Mouse (Mus musculus) heart, adult 8-10 months (tissue): ENCODE results near the gene Pla2g4f. TPM values are rescaled to one million over a fixed set of nuclear protein-coding genes. Genes with fewer than 3 reads are reported as not detected.

Experiments
- DNase-seq: peaks from one replicate; pipeline ENCODE4 v3.0.0; 2022; ENCODE audit warnings: low spot score
- total RNA-seq, 4 experiments: library from RNA; stranded (reverse); gene quantifications; 2 replicates each; pipeline ENCODE4 v1.2.4; 2022

The Pla2g4f gene
- under 1 TPM in 1 of 4 experiments, not detected in 3; 0.14 TPM for total RNA-seq

GRCm38 (mm10) chr2:120313976-120314375, at the start of gene Pla2g4f:
TSS of gene Pla2g4f (minus strand) at chr2:120314165.
- DNase-seq: no peak

DNA sequence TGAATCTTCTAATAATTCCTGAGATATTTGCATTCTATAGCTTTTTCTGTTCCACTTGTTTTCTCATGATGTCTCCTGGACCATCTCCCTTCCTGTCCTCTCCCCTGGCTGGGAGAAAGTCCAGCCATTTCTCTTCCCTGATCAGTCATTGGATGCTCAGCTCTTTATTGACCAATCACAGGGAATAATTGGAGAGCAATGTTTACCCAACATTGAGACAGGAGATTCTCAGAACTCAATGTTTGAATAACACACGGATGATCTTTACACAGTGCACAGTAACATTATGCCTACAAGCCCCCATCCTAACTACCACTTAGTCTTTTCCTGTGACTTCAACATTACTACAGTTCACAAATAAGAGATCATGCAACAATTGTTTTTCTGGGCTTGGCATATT, 46.5 kb upstream of the Pla2g4f start:
- no peak for DNase-seq

DNA sequence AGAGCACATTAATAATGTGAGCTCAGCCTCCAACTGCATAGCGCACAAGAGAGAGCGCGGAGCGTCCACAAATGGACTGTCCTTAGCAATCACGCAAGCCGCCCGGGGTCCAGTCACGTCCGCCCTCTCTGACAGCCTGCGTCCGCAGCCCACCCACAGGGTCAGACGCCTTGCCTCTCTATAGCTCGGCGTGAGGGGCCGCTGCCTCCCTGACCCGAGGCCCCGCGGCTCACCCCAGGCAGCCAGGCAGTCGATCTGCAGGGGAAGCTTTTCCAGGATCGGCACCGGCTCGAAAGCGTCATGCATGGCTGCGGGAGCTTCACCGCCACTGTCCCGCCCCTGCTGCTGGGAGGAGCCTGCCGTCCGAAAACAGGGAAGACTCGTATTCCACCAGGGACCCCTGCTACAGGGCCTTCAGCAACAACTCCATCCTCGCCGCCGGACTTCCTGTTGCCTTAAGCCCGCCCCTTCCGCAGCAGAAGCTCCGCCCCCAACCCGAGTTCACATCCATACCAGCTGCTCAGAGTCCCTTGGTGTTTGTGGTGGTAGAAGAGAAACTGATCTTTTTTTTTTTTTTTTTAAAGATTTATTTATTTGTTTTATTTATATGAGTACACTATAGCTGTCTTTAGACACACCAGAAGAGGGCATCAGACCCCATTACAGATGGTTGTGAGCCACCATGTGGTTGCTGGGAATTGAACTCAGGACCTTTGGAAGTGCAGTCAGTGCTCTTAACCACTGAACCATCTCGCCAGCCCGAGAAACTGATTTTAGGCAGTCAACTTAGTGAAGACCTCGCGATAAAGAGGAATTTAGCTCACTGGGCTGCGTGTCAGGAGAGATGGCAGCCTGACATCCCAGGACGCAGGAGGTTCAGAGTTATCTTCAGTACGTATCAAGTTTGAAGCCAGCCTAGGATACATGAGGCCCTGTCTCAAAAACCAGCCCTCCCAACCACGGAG, 39.0 kb upstream of the Pla2g4f start, which contains the start of gene Vps39:
Vps39 (minus strand) TSS at position 456 of the 965 bp plus-strand sequence.
- DNase-seq: peak; percentile 88

- DNase-seq: no peak
Measured at GRCm38 (mm10) chr2:120351321-120351720, 37.4 kb upstream of the Pla2g4f start.

DNA sequence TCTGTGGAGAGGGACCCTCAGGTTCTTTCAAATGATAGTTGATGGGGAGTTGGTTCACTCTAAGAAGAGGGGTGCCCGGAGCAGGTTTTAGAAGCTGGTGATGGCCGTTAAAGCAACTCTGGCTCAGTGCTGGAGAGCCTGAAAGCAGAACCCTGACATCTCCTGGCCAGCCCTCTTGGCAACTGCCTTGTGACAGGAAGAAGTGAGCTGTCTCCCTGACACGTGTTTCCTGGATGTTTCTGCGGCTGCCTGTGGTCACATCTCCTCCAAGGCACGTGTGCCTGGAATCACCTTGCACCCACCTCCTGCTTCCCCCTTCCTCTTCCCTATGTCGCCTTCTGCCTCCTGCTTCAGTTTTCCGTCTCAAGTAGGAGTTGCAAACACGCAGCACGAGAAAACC, 34.2 kb upstream of the Pla2g4f start:
- peak; percentile 62 for DNase-seq

- no peak for DNase-seq
Measured at GRCm38 (mm10) chr2:120341741-120342140, 27.8 kb upstream of the Pla2g4f start.

GRCm38 (mm10) chr2:120337886-120338285, 23.9 kb upstream of the Pla2g4f start:
- DNase-seq: no peak

DNA sequence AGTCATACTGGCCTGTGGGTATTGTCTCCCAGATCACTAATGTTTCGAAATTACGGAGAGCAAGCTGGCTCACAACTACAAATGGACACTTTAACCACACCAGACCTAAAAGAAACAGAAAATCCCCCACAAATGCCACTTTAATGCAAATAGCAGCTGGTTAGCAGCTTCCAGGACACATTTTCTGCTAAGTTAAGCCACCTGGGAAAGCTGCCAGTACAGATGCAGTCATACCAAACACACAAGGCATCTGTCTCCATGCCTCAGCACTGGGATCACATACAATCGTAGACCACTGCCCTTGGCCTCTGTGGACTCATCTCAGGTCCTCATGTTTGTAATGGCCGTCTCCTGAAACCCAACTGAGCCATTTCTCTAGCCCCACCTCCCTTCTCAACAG, 17.6 kb upstream of the Pla2g4f start:
- no peak for DNase-seq

DNA sequence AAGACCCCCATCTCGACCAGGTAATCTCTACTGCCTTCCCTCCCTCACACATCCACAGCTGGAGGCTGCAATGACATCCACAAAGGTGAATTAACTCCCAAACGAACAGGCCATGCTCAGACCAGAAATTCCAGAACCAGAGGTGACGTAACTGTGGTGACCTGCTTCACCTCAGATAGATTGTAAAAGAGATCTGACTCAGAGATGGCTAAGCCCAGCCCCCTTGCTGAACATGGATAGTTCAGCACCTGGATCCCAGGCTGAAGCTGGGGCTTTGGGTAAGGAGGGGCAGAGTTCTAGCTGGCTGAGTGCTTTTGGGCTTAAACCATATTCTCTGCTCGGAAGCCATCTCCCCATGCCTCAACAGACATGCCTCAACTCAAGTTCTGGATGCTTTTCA, 1.1 kb upstream of the Pla2g4f start:
- DNase-seq: no peak

- DNase-seq: no peak
Measured at GRCm38 (mm10) chr2:120314487-120314886, 522 bp upstream of the Pla2g4f start.

GRCm38 (mm10) chr2:120312276-120312825, 1.6 kb downstream of the Pla2g4f start:
- DNase-seq: no peak

DNA sequence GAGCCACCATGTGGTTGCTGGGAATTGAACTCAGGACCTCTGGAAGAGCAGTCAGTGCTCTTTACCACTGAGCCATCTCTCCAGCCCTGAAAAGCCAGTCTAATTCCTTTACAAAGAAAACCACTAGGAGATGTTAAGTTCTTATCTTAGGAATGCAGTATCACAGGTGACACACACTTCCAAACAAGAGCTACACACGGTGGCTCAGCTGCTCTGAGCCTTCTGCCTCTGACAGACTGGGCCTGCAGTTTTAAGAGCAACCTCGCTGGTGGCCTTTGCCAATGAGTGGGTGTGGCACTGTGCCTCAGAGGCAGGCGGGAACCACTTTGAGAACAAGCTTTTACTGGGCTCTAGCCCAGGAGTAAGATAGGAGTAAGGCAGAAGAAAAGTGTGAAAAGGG, 9.9 kb downstream of the Pla2g4f start:
- DNase-seq: no peak

GRCm38 (mm10) chr2:120301076-120301475, 12.9 kb downstream of the Pla2g4f start:
- no peak for DNase-seq

- DNase-seq: no peak
Measured at GRCm38 (mm10) chr2:120299866-120300265, 14.1 kb downstream of the Pla2g4f start.

GRCm38 (mm10) chr2:120296160-120296559, 17.8 kb downstream of the Pla2g4f start:
- no peak for DNase-seq

DNA sequence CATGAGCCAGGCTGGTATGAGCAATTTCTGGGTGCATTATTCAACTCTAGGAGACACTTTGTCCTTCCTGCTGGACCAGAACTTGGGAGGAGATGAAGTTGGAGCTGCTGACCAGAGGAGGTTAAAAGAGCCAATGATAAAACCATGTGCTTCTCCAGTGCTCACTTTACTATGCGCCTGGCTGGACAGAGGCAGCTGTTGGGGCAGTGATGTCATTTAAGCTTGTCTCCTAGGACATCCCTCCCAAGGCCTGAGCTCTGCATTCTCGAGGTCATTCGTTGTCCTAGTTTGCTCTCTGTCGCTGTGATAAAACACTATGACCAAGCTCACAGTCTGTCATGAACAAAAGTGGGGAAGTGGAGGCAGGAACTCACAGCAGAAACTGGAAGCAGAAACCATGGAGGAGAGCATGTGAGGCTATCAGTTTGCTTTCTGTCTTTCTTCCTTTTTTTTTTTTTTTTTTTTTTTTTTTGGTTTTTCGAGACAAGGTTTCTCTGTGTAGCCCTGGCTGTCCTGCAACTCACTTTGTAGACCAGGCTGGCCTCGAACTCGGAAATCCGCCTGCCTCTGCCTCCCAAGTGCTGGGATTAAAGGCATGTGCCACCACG, 22.4 kb downstream of the Pla2g4f start:
- no peak for DNase-seq

GRCm38 (mm10) chr2:120288995-120289394, 25.0 kb downstream of the Pla2g4f start, which contains the start of gene Pla2g4d:
TSS of gene Pla2g4d (minus strand) at chr2:120289197.
- no peak for DNase-seq

GRCm38 (mm10) chr2:120288401-120288800, 25.6 kb downstream of the Pla2g4f start:
- DNase-seq: no peak

- no peak for DNase-seq
Measured at GRCm38 (mm10) chr2:120285639-120286038, 28.3 kb downstream of the Pla2g4f start.

DNA sequence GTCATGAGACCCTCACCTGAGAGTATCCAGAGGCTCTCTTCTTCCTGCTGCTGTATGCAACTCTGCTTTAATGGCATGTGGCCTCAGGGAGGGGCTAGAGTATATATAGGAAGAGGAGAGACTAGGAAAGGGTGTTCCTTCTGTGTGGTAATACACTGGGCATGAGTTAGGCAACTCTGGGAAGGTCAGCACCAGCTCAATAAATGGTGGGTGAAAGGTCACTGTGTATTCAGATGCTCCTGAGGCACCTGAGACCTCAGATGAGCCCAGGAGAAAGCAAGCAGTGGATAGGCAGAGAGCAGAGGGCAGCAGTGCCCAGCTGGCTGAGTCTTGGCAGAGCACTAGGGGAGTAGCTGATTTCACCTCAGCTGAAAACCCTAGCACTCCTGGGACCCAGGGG, 29.3 kb downstream of the Pla2g4f start:
- DNase-seq: no peak

- DNase-seq: no peak
Measured at GRCm38 (mm10) chr2:120284094-120284493, 29.9 kb downstream of the Pla2g4f start.

GRCm38 (mm10) chr2:120283550-120283949, 30.4 kb downstream of the Pla2g4f start:
- DNase-seq: no peak
